22 mouse cellular contexts compared by ENCODE assay signal in the genomic region with DNA sequence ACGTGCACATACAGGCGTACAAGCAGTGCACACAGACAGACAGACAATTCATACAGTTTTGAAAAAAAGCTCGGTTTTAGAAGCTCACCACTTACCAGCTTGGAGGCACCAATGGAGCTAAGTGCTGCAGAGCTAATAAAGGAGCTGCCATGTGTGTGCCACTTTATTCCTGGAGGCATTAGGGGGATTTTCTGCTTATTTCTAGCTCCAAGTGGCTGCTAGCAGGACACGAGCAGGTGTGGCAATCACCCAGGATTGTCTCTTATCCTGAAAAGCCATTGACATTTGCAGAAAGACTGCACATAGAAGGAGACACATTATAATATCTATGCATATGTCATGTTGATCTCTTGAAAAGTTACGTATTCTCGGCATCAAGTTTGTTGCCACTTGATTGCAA.
A peak's percentile ranks its signal among the peaks of the same experiment; 100 is the strongest.
DNase-seq lines count a peak whose midpoint lies in the region; ATAC-seq and TF ChIP-seq lines count a peak whose summit lies in the region.
"Had no signal": no experiment of that assay in that cellular context is flagged by ENCODE, and none has a peak within 500 bp of the region (broad histone marks: within the 10 kb centered on the region; RNA-seq: fewer than 3 reads in every experiment).

No protein-coding gene starts in this region.

- H3K27me3 ChIP-seq in kidney, embryonic 15.5 days = no peaks in the 10 kb centered on the region
- no peaks in the 10 kb centered on the region for H3K27me3 ChIP-seq in lung, embryonic 15.5 days
- no peaks in the 10 kb centered on the region for H3K27me3 ChIP-seq in lung, postnatal 0 days (replicated peaks; ENCODE audit: insufficient read depth, low read length)
- H3K27me3 ChIP-seq: embryonic facial prominence, embryonic 13.5 days; embryonic facial prominence, embryonic 15.5 days; forebrain, embryonic 12.5 days had no signal

- no peaks in the 10 kb centered on the region for H3K36me3 ChIP-seq in kidney, embryonic 15.5 days
- no peaks in the 10 kb centered on the region for H3K36me3 ChIP-seq in lung, embryonic 15.5 days
- H3K36me3 ChIP-seq in lung, postnatal 0 days (ENCODE audit: insufficient read depth, low read length) = no peaks in the 10 kb centered on the region
- H3K36me3 ChIP-seq: embryonic facial prominence, embryonic 13.5 days; embryonic facial prominence, embryonic 15.5 days; forebrain, embryonic 10.5 days; forebrain, embryonic 12.5 days had no signal

- TF ChIP-seq CTCF in lung, postnatal 0 days (IDR thresholded peaks at IDR 0.05) = no peak

- peaks cover 7% of the 10 kb centered on the region; the same call in 1 of the 2 replicates for H3K4me1 ChIP-seq in kidney, embryonic 15.5 days
- no peaks in the 10 kb centered on the region for H3K4me1 ChIP-seq in lung, embryonic 15.5 days
- no peaks in the 10 kb centered on the region for H3K4me1 ChIP-seq in lung, postnatal 0 days (ENCODE audit: insufficient read depth, low read depth, low read length)
- H3K4me1 ChIP-seq: embryonic facial prominence, embryonic 15.5 days; forebrain, embryonic 12.5 days had no signal

- H3K9ac ChIP-seq in kidney, embryonic 15.5 days = no peak overlapping the region
- H3K9ac ChIP-seq in lung, embryonic 15.5 days = no peak overlapping the region
- H3K9ac ChIP-seq in lung, postnatal 0 days (replicated peaks; ENCODE audit: low read depth) = no peak overlapping the region
- H3K9ac ChIP-seq: embryonic facial prominence, embryonic 13.5 days; embryonic facial prominence, embryonic 15.5 days; forebrain, embryonic 12.5 days had no signal

- H3K27ac ChIP-seq in kidney, embryonic 15.5 days = 0 out of 2 replicates have a peak overlapping the region, but pooled peaks have one; percentile 1
- H3K27ac ChIP-seq in lung, embryonic 15.5 days = peak overlapping the region; percentile 80
- 0 out of 2 replicates have a peak overlapping the region, but pooled peaks have one; percentile 14 for H3K27ac ChIP-seq in lung, postnatal 0 days (ENCODE audit: low read length)
- H3K27ac ChIP-seq: embryonic facial prominence, embryonic 13.5 days; embryonic facial prominence, embryonic 15.5 days; forebrain, embryonic 10.5 days; forebrain, embryonic 12.5 days had no signal

- 70% methylated on average over 6 of the region's 6 CpGs for WGBS in kidney, embryonic 15.5 days
- WGBS in lung, embryonic 15.5 days = 58% methylated on average over 6 of the region's 6 CpGs
- 53% methylated on average over 6 of the region's 6 CpGs for WGBS in lung, postnatal 0 days

- no peak for ATAC-seq in kidney, embryonic 15.5 days (replicated peaks; ENCODE audit: low FRiP score)
- no peak for ATAC-seq in lung, embryonic 15.5 days (ENCODE audit: borderline replicate concordance, extremely low read depth, low FRiP score, low TSS enrichment)
- ATAC-seq in lung, postnatal 0 days = peak; percentile 59
- ATAC-seq: forebrain, embryonic 14.5 days had no signal

- no peak for DNase-seq in kidney, adult 18-20 months
- no peak for DNase-seq in lung, postnatal 4 days
- DNase-seq in lung, postnatal 0 days (ENCODE audit: low spot score) = peak; percentile 58
- DNase-seq in lung, postnatal 25 days (ENCODE audit: low spot score) = no peak
- DNase-seq: adrenal gland, adult 2 months; adrenal gland, postnatal 10 days; adrenal gland, postnatal 25 days; cerebellum, adult 11 months; cerebellum, adult 18-20 months; cerebellum, adult 8-10 months; cerebellum, adult 9-11 months; cerebellum, postnatal 14 days; cerebellum, postnatal 36 days; embryo, embryonic 11 days had no signal

- TF ChIP-seq EP300 in lung, postnatal 0 days (IDR thresholded peaks at IDR 0.05) = no peak

- H3K9me3 ChIP-seq in kidney, embryonic 15.5 days (replicated peaks) = no peaks in the 10 kb centered on the region
- H3K9me3 ChIP-seq in lung, embryonic 15.5 days = no peaks in the 10 kb centered on the region
- H3K9me3 ChIP-seq in lung, postnatal 0 days (ENCODE audit: low read length) = no peaks in the 10 kb centered on the region
- H3K9me3 ChIP-seq: embryonic facial prominence, embryonic 13.5 days; embryonic facial prominence, embryonic 15.5 days; forebrain, embryonic 10.5 days; forebrain, embryonic 12.5 days had no signal

- no peak overlapping the region for H3K4me2 ChIP-seq in kidney, embryonic 15.5 days
- peak overlapping the region; percentile 6; the same call in 1 of the 2 replicates for H3K4me2 ChIP-seq in lung, embryonic 15.5 days
- H3K4me2 ChIP-seq in lung, postnatal 0 days (replicated peaks; ENCODE audit: low read depth, low read length) = no peak overlapping the region
- H3K4me2 ChIP-seq: embryonic facial prominence, embryonic 13.5 days; embryonic facial prominence, embryonic 15.5 days; forebrain, embryonic 12.5 days had no signal

- H3K4me3 ChIP-seq in kidney, embryonic 15.5 days (replicated peaks) = no peak overlapping the region
- no peak overlapping the region for H3K4me3 ChIP-seq in lung, embryonic 15.5 days
- no peak overlapping the region for H3K4me3 ChIP-seq in lung, postnatal 0 days (ENCODE audit: low read depth, low read length)
- H3K4me3 ChIP-seq: embryonic facial prominence, embryonic 13.5 days; embryonic facial prominence, embryonic 15.5 days; erythroblast, embryonic 14.5 days; forebrain, embryonic 10.5 days; forebrain, embryonic 12.5 days had no signal

Comparison
In these comparisons a context has a peak if more than half of its experiments do, and no peak if none do; other contexts are left out.
1. H3K27ac ChIP-seq: peak in every context shown above with its lines; median percentile 80 in lung, embryonic 15.5 days; 14 in lung, postnatal 0 days; 1 in kidney, embryonic 15.5 days.